Mouse (Mus musculus) erythroblast, adult 5-6 weeks (primary cell): Measurements from ENCODE around the gene Kcnj10. TPM values are rescaled to one million over a fixed set of nuclear protein-coding genes. Genes with fewer than 3 reads are reported as not detected.

Source experiments
- ATAC-seq: replicated peaks from 2 replicates; pipeline ENCODE4 v1.8.0; 2016; ENCODE audit warnings: moderate number of reproducible peaks, mild to moderate bottlenecking, moderate TSS enrichment, inconsistent platforms; ENCODE audit not compliant: poor library complexity, low FRiP score, severe bottlenecking
- total RNA-seq, 2 experiments: library from RNA; stranded (forward) in 1 of 2; stranded (reverse) in 1 of 2; fragments of 150-400 nt in 1 of 2; fragments of 200-764, 138-1000 nt in 1 of 2; gene quantifications; 2 replicates each; pipeline versions ENCODE4 v1.2.3 to v1.2.4; 2015 to 2017; ENCODE audit warnings: low replicate concordance in 2 of 2

Gene Kcnj10
- total RNA-seq (2015; ENCODE audit: low replicate concordance) (5.6 and 11.7 TPM in 2 replicates), total RNA-seq (2017; ENCODE audit: low replicate concordance) (0.85 and 2.8 TPM in 2 replicates)

DNA sequence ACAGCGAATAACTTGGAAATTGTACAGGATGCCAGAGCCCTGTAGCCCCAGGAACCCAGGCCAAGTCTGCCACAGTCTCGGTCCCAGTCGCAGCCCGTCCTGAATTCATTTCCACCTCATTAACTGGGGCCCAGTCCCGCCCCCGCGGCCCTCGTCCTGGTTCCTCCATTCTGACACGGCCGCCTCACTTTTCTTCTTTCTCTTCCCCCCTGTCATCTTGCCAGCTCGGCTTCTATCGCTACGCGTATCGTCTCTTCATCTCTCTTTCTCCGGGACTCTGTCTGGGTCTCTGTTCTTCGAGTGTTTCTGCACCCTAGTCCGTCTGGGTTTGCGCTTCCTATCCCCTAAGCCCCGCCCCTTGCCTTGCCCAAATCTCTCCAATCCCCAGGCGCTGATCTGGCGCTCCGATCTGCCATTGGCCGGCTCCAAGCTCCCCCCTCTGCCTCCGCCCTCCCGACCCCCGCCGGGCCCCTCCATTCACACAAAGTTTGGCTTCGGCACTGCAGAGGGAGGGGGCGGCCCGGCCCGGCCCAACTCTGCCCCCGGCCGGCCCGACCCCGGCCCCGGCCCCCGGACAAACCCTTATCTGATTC lies at the start of gene Kcnj10:
TSS of gene Kcnj10 (plus strand) at position 482 of the 593 bp plus-strand sequence.
- no peak for ATAC-seq

DNA sequence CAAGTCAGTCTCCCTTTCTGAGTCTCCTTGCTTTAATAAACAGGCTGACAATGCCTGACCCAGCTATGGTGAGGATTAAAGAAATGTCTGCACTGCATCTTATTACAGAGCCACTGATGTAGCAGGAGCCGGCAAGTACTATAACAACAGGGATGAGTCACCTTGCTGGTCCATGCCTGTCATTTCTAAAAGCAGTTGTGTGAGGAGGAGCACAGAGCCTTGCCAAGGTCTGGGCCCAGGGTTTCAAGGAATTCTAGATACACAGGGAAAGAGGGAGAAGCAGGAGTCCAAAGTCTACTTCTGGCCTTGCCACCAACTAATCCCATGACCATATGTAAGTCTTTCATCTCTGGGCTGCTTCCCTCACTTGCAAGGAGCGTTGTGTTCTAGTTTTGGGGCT lies 48.1 kb upstream of the Kcnj10 start:
- ATAC-seq = no peak

DNA sequence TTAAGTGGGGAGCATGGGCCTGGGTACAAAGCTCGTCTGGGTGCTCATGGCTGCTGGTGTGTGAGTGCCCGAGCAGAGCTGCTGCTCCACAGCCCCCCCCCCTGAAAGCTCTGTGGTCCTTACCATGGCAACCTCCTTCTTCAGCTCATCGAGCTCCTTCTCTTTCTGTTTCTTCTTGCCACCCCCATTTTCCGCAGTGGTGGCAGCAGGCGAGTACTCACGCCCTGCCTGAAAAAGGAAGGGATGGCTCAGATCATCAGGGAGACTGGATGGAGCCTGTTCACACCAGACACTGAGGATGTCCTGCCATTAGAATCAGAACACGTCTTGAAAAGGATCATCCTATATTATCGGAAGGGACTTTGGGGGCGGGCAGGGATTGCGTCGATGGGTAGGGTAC lies 47.6 kb upstream of the Kcnj10 start:
- no peak for ATAC-seq

DNA sequence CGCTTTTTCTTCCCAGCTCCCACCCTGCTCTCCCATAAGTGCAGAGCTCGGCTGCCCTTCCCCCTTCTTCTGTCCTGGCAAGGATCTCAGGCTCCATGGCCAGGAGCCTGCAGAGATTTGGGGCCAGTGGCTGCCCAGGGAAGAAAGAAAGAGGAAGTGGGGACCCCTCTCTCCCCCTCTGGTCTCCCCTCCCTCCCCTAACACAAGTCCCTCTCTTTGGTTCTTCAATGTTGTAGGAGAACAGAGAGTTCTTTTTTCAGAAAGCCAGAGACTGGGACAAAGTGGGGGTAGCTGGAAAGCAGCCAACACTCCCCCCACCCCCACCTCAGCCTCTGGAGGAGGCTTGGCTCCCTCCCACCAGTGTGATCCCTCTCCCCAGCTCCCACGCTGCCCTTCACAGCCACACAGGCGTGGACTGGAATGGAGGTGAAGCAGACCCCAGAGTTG lies 45.2 kb upstream of the Kcnj10 start:
- no peak for ATAC-seq

DNA sequence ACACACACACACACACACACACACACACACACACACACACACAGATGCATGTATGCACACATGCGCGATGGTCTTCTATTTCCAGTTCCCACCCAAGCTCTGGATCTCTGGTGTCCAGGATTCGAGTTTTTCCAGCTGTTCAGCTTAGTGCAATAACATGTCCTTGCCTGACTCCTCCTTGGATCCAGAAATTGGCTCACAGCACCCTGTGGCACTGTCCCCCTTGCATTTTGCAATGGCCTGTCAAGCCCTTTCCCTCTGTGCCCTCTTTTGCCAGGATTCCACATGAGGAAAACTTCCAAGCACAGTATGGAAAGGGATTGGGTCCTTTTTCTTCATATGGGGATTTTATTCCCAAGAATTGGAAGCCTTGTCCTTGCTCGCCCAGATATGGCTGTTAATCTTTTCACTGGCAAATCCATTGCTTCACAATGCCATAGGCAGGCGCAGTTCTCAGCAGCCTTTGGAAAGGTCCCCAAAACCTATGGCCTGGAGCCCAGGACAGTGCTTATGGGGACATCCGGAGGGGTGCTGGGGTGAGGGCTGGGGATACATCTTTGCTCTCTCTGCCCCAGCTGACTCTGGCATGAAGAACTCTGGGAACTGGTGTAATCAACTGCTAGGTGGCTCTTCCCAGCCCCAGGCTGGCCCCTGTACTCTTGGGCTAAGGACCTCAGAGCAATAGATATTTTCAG lies 44.0 kb upstream of the Kcnj10 start:
- ATAC-seq = no peak

DNA sequence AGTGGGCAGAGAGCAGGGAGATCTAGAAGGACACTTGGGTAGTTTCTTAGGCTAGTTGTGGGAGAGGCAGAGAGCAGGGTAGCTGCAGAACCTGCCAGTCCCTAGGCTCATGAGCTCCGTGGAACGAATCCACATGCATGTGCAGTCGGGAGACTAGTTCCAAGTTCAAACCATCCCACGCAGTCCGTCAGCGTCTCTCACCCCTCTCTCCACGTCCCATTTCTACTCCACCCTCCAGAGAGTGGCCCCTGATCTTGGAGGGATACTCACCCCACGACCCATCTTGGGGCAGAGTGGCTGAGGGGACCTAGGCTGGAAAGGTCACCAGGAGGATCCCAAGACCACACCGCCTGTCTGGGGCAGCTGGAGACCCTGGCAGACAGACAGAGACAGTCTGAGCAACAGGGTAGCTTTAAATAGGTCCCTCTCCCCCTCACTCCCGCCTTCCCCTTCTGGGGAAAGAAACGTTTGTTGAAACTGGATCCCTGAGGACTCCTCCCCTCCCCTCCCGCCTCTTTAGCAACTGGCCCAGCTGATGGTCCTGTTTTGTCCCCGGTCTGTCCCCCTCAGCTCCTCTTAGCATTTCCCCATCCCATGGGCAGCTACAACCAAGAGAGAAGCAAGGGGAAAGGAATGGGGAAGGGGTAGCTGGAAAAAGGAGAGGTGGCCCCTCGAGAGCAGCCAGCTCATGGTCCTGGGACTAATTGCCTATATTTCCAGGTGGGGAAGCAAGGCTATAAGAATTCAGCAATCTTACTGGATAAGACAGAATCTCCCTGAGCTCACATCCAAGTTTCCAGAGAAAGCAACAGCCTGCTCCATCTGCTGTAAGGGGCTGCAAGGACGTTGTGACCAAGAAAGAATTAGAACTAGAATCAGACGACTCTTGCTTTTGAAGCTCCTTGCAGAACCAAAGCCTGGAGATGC lies 43.1 kb upstream of the Kcnj10 start, which contains the start of gene Atp1a2:
TSS of gene Atp1a2 (minus strand) at position 454 of the 927 bp plus-strand sequence.
- no peak for ATAC-seq

DNA sequence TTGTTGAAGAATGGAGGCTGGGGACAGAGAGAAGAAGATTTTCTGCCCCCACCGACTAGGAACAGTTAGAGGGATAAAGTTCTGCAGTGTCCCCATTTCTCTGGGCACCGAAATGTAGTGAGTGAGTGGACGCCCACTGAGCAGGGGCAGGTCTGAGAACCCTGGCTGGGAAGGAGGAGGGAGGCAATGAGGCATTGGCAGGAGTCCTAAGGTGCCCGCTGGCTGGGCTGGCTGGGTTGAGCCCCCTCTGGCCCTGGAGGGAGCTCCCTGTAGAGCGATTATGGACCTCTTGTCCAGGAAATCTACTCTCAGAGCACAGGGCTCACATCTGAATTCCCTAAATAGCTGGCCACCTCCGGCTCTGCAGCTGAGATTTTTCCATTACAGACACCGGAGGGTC lies 41.5 kb upstream of the Kcnj10 start:
- no peak for ATAC-seq

DNA sequence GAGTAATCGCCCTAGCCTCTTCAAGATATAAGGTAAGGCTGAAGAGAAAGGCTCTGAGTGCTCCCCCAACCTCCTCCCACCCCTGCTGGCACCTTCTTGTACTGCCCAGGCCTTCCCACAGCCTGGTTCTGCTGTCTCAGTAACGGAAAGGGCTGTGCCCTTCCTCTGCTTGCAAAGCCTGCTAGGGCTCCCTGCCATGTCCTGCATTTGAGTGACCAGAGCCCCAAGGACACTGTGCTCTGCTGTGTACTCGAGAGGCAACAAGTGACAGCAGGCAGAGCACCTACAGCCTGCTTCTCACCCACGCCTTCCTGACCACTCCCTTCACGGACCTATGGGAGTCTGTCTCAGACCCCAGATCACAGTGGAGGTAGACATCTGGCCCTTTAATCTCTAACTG lies 40.8 kb upstream of the Kcnj10 start:
- no peak for ATAC-seq

DNA sequence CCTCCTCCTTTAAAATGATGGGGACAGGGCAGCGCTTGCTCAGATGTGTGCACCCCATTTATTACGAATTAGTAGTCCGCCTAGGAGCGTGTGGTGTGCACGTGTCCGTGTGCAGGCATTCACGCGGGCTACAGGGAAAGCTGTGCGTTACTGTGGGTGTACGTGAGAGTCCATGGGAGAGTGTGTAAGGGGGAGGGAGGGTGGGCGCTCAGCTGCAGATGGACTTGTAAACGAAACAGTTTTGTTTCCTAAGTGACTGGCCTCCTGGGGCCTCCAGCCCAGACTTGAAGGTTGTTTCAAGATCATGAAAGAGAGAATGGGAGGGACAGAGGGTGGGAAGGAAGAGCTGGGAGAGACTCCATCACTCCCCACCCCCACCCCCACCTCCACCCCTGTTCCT lies 39.8 kb upstream of the Kcnj10 start:
- no peak for ATAC-seq

DNA sequence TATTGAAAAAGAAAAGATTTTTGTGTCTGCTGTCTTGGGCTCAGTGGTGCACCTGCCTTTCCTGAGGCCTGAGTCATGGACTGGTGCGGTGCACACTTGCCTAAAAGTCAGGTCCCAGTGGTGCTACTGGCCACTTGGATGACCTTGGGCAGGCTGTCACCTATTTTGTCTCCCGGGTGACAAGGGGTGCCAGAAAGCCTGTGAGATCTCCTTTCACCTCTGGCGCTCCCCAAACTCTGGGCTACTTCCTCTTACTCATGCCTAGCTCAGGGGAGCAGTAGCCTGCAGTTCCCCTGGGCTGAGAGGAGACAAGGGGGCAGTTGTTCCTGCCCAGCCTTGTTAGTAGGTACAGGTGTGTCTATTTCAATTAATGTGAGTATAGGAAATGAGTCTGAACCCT lies 38.7 kb upstream of the Kcnj10 start:
- ATAC-seq = no peak

DNA sequence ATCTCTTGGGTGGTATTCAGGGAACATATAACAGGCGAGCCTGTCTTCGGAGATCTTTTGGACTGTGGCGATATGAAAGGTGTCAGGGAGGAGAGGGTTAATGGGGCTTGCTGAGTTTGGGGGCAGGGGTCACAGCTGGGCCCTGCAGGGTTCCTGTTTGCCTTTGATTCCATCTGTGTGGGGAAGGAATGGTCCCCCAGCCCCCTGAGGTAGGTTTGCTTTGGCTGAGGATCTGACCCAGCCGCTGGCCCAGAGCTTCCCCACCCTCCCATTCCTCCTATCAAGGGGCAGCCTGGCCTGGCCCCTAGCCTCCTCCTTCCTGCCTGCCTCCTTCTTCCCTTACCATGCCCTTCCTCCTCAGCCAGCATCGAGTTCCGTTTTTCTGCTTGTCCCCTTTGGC lies 38.2 kb upstream of the Kcnj10 start:
- ATAC-seq = no peak

DNA sequence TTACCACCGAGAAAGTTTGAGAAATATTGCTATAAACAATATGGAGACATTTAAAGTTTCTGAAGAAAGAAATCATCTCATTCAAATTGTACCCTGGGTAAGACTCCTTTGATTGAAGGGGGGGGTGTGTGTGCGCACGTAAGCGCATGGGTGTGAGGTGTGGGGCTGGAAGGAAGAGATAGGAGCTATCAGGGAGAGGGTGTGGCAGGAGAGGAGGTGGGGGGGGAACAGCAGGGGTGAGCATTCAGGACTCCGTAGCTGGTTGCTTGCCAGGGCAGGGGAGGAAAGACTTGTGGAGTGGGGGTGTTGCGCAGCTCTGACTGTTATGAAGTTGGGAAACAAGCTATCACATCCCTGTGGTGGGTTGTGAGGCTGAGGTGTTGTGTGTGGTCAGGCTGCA lies 36.6 kb upstream of the Kcnj10 start:
- no peak for ATAC-seq

DNA sequence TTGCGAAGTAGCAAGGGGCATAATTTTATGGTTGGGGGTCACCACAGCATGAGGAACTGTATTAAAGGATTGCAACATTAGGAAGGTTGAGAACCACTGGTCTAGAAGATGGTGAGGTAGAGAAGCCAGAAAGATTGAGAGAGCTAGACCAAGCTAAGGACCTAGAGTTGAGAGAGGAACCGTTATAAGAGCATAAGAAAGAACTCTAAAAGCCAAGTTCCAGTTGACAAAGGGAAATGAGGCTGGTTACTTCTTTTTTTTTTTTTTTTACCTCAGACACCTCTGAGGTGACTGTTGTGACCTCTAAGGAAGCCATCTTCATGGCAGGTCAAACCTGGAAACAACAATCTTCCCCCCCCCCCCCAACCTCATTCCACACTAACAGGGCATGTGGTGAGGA lies 35.9 kb upstream of the Kcnj10 start:
- ATAC-seq = no peak

DNA sequence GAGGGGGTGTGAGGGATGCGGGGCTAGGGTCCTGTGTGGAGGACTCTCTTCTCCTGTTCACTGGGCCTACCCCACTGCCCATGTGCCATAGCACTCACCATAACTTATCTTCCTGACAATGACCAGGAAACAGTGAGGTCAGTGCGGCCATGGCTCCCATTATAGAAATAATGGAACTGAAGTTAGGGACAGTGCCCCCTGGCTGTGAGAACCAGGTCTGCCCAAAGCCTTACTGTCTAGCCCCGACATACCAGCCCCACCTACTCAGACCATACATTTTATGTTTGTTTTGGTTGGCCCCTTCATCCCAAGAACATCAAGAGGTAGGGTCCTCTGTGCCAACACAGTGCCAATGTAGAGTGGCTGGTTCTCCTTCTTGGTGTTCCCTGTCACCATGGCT lies 35.4 kb upstream of the Kcnj10 start:
- no peak for ATAC-seq

DNA sequence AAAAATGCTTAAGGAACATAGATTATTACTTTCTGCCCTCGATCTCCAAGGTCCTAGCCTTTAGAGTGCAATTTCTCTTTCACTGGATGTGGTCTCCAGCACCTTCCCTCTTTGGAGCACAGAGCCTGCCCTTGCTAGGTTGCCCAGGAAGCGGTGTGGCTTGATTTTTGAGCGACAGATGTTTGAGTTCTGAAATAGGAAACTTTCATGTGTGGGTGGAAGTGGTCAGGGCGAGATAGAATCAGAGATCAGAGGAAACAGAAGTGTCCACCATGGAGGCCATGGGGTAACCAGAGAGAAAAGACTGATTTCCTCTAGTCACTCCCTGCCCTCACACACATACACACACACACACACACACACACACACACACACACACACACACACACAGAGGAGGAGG lies 34.8 kb upstream of the Kcnj10 start:
- no peak for ATAC-seq

DNA sequence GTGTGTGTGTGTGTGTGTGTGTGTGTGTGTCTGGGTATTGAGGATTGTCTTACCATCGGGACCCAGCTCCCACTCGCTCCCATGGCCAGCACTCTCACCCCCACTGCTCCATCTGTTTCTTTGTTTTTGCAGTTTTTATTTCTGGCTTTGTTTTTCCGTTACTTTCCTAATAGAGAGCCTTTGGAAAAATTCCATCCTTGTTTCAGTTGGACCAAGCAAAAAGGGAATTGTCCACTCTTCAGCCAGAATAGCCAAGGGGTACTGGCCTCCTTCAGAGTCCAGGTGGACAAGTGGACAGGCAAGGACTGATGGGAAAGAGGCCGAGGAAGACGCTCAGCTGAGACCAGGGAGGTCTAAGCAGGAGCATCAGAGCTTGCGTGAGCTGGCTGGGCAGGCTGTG lies 34.1 kb upstream of the Kcnj10 start:
- no peak for ATAC-seq

DNA sequence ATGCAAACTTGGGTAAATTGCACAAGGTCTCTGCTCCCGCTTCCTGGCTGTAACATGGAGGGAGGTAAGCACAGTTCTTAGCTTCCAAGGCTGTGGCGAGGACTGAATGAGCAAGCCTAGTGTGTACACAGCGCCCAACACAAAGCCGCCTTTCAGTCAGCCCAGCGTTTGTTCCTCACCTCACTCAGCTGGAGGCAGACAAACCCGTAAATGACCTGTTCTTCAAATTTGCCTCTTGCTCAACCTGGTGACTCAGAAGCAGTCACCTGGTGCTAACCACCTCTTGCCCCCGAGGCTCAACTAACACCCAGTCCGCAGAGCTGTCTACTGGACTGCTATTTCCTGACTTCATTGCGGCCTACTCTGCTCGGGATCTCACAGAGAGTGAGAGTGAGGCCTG lies 33.1 kb upstream of the Kcnj10 start:
- no peak for ATAC-seq

DNA sequence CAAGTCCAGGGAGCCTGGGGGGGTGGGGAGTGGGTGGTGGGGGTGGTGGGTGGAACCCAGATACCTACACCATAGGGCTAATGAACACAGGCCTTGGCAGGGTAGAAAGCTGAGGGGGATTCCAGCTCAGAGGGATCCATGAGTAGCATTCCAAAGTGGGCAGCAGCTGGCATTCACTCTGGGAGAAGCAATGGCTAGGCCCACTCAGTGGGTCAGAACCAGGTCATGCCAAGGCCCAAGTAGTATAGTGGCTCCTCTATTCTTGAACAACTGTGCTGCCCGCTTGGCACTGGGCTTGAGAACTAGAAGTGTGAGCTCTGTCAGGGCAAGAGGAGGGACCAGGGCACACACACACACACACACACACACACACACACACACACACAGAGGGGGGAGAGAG lies 32.6 kb upstream of the Kcnj10 start:
- ATAC-seq = no peak

DNA sequence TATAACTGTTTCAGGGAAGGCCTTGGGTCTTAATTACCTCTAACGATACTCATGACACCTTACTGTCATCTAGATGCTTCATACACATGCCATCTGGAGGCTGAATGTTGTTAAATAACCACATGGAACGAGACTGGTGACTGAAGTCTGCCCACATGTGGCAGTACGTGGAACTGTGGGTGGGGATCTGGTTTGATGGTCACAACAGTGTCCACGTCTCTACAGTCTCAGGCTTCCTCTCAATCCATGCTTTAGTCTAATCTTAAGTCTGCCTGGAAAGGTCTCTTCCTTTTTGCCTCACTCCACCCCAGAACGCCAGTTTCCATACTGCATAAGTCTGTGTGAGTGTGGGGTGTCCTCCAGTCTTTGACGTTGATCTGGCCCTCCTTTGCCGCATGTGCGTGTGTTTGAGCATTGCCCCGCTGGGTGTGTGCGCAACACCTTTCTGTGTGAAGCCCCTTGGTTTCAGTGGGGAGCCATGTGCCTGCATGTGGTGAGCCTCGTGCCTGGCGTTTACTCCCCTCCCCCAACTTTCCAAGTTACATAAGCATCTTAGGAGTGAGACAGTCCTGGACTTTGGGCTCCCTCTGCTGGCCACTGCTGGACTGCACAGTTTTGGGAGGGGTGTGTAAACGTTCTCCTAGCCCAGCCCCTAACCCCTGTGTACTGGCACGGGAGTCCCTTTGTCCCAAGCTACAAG lies 31.2 kb upstream of the Kcnj10 start:
- peak; percentile 64 for ATAC-seq
